Mouse (Mus musculus): ENCODE data around the gene Col23a1.
A peak's percentile ranks its signal among the peaks of the same experiment; 100 is the strongest.

Col23a1 gene

GRCm38 (mm10) chr11:51542424-51542823 is 252.7 kb downstream of the Col23a1 start:
- no peak for DNase-seq (ENCODE audit: low spot score)

- no peak for DNase-seq (ENCODE audit: low spot score)
These were observed 253.8 kb downstream of the Col23a1 start for GRCm38 (mm10) chr11:51543487-51544050.

GRCm38 (mm10) chr11:51544413-51544812 is 254.7 kb downstream of the Col23a1 start:
- no peak for DNase-seq (ENCODE audit: low spot score)

DNA sequence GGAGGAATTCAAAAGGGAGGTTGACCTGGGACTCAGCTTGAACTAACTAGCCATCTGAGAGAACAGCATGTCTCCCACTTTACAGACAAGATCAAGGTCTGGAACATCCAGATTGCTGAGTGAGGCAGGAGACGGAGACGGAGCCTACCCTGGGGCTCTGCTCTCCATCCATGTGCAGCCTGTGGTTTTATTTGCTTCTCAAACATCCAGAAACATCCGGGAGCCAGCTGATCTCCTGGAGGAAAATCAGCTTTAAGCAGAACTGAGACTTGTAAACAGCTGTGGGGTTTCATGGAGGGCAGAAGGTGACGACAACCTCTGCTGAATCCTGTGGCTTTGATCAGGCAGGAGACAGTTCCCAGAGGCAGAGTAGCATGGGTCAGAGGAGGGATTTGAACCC is 256.1 kb downstream of the Col23a1 start:
- no peak for DNase-seq (ENCODE audit: low spot score)

GRCm38 (mm10) chr11:51551253-51551652 is 261.5 kb downstream of the Col23a1 start:
- no peak for DNase-seq (ENCODE audit: low spot score)

DNA sequence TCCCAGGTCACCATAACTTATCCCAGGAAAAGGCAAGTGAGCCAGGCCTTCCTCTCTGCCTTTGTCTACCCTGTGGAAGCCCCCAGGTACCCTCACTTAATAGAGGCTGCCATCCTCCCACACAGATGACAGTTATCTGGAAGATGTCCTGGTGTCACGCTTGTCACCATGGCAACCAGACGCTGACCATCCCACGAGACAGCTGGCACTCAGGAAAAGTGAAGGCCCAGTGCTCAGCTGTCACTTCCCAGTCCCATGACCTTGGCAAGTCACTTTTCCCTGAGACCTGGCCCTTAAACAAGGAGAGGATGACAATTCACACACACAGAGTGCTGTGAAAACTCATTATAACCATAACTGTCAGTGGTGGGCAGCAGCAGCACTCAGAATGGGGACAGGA is 262.4 kb downstream of the Col23a1 start:
- no peak for DNase-seq (ENCODE audit: low spot score)

DNA sequence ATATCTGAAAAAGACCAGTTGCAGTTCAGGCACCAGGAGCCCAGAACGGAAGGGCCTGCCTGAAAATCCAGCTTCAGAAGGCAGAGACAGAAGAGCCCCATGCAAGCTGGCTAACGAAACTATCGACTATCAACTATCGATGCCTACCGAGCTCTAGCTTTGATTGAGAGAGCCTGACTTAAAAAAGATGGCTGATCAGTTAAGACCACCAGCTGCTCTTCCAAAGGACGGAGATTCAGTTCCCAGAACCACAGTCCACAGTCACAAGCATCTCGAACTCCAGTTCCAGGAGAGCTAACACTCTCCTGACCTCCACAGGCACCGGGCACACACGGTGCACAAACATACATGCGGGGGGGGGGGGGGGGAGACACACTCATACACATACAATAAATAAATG is 264.9 kb downstream of the Col23a1 start:
- no peak for DNase-seq (ENCODE audit: low spot score)

GRCm38 (mm10) chr11:51555066-51555465 is 265.3 kb downstream of the Col23a1 start:
- DNase-seq (ENCODE audit: low spot score) = no peak

DNA sequence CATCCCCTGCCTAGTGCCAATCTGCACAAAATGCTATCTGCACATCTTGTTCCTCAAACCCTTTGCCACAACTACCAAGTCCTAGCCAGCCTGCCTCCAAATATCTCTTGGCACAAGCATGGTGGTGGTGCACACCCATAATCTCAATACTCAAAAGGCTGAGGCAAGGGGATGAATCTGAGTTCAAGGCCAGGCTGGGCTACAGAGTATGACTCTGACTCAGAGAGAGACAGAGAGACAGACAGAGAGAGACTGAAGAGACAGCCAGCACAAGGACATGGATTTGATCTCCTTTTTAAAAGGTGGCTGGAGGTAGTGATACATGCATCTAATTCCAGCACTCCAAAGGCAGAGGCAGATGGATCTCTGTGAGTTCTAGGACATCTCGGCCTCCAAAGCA is 273.6 kb downstream of the Col23a1 start:
- DNase-seq (ENCODE audit: low spot score) = no peak

DNA sequence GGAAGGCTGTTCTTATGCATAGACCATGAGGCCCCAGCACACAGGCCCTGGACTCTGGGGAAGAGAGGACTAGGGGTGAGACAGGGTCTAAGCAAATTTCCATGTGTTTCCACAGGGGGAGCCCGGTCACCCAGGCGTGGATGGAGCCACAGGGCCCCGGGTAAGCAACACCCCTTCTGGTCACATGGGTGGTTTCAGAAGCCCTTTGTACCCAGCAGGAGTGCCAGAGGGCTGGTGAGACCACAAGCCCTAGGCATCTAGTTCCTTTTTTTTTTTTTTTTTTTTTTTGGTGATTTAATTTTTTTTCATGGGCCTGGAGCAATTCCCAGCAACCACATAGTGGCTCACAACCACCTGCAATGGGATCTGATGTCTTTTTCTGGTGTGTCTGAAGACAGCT is 275.3 kb downstream of the Col23a1 start:
- DNase-seq (ENCODE audit: low spot score) = no peak

- DNase-seq (ENCODE audit: low spot score) = no peak
These were observed 276.2 kb downstream of the Col23a1 start for GRCm38 (mm10) chr11:51565951-51566350.

GRCm38 (mm10) chr11:51568801-51569200 is 279.1 kb downstream of the Col23a1 start:
- no peak for DNase-seq (ENCODE audit: low spot score)

DNA sequence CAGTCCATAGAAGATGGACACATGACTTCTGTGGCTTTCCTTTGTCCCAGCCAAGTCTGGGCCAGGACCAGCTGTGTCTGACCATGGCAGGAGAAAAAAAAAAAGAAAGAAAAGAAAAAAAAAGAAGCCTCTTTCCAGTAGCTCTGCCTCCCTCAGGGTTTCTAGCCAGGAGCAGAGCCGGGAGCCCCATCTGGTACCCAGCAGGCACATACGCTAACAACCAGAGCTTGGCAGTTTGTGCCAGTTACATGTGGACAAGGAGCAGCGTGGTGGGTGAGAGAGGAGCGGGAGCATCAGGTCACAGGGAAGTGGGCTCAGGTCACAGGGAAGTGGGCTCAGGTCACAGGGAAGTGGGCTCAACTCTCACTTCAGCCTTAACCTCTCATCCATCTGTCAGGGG is 286.7 kb downstream of the Col23a1 start:
- no peak for DNase-seq (ENCODE audit: low spot score)

- DNase-seq (ENCODE audit: low spot score) = no peak
These were observed 287.9 kb downstream of the Col23a1 start for GRCm38 (mm10) chr11:51577587-51577986.

DNA sequence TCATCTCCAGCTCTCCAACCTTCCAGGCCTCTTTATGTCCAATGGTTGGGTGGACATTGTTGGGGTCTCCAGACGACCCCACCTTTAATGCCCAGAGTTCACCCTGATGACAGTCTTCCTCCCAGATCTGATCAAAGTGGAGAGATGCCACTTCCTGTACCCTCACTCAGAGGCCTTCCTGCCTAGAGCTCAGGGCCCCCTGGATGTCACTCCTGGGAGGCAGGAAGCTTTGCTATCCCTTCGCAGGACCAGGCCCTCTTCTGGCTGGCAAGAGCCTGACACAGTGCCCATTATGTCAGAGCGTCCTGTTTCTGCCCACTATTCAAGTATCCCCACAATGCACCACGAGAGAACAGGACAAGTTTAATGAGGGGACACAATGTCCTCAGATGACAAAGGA is 289.3 kb downstream of the Col23a1 start:
- DNase-seq (ENCODE audit: low spot score) = no peak

- DNase-seq (ENCODE audit: low spot score) = peak; percentile 87
These were observed 293.0 kb downstream of the Col23a1 start for GRCm38 (mm10) chr11:51582713-51583112.

- peak; percentile 54 for DNase-seq (ENCODE audit: low spot score)
These were observed 294.3 kb downstream of the Col23a1 start for GRCm38 (mm10) chr11:51584057-51584430.

GRCm38 (mm10) chr11:51584431-51585248 is 294.9 kb downstream of the Col23a1 start, which contains the start of gene Phykpl:
Gene Phykpl, plus strand, starts transcription at chr11:51584757.
- DNase-seq (ENCODE audit: low spot score) = peak; percentile 99

- no peak for DNase-seq (ENCODE audit: low spot score)
These were observed 296.0 kb downstream of the Col23a1 start for GRCm38 (mm10) chr11:51585608-51586252.

DNA sequence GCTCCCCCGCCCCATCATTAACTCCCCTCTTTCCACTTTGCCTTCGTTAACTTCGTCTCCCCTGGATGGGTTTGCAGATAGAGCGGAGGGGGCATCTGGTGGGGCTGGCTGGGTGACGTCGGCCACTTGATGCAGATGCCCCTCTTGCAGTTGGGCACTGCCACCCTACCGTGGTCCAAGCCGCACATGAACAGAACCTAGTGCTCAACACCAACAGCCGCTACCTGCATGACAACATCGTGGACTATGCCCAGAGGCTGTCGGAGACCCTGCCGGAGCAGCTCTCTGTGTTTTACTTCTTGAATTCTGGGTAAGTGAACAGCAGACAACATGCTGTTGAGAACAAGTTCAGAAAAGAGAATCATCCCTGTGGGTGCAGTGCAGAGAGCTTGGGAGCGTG is 296.7 kb downstream of the Col23a1 start:
- DNase-seq (ENCODE audit: low spot score) = peak; percentile 45

DNA sequence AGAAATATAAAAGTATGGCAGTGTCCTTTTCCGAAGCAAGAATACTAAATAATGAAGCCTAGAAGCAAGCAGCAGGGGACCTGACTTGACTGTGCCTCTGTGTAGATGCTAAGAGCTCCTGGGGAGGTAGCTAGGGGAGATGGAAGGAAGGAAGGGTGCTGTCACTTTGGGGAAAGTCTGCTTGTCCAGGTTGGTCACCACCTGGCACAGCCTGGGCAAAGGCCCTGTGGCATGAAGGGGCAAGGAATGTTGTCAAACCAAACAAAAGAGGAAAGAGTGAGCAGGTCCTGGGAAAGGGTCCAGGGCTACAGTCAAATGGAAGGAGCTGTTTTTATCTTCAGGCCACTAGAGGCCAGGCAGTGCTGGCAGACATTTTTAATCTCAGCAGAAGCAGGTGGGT is 297.3 kb downstream of the Col23a1 start:
- DNase-seq (ENCODE audit: low spot score) = no peak

GRCm38 (mm10) chr11:51588833-51589232 is 299.1 kb downstream of the Col23a1 start:
- no peak for DNase-seq (ENCODE audit: low spot score)

- no peak for DNase-seq (ENCODE audit: low spot score)
These were observed 300.3 kb downstream of the Col23a1 start for GRCm38 (mm10) chr11:51590002-51590401.
